Mouse (Mus musculus) spleen, adult 18-20 months (tissue): ENCODE results near the gene Rasal2.
A peak's percentile ranks its signal among the peaks of the same experiment; 100 is the strongest.

Experiments
- DNase-seq, 2 experiments: peaks; one replicate each; pipeline ENCODE4 v3.0.0; 2022; ENCODE audit warnings: mixed read lengths in 2 of 2

Rasal2 gene

DNA sequence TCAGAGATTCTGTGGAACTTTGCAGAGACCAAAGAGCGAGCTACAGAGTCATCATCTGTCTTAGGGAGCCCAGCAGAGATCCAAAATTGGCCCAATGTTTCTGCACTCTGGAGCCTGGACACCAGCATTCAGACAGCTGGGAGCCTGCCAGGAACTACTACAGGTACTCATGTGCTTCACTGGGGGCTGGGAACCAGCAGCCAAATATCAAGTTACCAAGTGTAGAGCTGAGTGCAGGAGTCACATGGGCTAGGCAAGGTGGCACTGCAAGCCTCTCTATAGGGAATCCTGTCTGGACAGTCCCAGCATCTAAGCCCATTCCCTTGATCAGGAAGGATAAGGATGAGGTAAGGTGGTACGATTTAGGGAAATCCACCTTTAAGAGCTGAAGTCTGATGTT, 284.2 kb downstream of the Rasal2 start:
- no peak for DNase-seq

DNA sequence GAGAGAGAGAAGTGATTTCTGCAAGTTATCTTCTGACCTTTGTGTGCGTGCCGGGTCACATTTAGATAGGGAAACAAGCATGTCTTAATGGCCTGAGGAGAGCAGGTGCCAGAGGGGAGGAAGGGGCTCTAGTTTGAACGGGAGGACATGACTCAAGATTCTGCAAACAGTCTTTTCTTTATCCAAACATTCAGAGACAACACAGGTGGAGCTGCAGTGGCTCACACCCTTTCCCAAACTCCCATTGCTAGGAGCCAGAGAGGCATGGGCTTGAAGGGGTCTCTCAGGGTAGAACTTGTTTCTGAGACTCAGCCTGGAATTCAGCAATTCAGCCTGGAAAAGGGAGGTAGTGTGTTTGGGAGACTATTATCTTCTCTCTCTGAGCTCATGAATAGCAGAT, 288.6 kb downstream of the Rasal2 start:
- no peak for DNase-seq

DNA sequence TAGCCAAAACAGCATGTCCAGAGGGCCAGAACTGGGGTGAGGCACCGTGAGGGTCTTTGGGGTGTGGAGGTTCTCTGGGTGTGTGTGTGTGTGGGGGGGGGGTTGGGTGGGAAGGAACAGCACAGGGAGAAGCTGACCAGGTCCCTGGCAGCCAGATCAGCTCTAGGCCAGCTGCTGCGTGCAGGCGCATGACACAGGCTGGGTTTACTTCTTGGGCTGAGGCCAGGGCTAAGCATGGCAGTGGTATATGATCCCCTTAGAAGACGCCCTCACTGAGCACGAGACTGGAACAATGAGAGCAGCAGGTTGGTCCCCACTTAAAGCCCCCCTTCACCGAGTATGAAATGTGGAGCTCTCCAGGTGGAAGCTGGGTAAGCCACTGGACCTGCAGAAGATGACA, 293.2 kb downstream of the Rasal2 start:
- no peak for DNase-seq

DNA sequence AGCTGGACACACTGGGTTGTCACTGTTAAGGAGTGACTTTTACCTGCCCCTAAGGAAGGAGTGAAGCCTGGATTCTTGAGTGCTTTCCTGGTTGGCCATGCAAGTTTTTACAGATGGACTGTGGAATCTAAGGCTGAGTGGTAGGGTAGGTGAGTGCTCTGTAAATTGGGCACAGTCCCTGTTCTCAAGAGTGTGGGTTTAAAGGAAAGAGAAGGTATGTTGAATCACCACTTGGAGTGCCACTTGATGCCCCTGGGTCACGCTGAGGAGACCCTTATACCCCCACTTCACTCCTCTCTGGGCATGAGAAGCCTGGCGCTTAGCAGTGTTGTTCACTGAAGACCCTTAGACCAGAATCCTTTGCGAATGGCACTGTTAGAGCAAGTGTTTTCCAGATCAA, 295.0 kb downstream of the Rasal2 start:
- no peak for DNase-seq

DNA sequence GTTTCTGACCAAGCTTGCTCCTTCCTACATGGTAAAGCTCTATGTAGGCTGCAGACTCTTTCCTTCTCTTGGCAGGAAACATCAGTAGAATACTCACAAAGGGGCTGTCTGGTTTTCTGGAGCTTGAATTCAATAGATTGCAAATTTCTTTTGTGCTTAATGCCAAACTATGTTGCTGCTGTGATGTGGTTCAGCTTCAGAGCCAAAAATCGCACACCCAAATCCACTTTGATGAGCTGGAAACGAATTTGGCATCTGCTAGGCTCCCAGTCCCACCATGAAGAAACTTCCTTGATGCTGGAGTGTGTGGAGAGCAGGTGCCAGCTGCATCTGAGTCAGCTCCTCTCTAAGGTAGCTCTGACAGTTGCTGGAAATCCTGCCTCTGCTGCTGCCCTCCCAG, 297.9 kb downstream of the Rasal2 start:
- no peak for DNase-seq

DNA sequence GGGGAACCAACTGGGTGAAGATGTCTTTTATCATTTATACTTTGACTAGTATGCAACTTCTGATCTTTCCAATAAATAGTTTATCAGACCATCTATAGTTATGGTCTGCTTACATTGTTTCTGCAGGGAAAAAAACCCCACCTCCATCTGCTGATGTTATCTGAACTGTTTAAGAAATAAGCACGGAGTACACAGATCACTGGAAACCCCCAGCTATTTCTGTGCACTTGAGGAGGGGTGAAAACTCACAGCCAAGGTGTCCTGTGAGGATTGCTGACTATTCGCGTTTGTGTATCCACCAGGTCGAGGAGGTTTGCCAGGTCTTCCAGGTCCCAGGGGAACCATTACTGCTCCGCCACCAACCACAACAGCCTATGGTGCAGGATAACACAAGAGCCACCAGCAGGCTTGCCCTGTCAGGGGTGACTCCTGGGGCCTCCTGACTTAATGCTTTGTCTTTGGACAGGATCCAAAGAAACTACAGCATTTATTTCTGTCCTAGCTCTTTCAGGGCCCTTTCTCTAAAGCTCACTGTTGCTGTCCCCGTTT, 302.0 kb downstream of the Rasal2 start:
- no peak for DNase-seq

DNA sequence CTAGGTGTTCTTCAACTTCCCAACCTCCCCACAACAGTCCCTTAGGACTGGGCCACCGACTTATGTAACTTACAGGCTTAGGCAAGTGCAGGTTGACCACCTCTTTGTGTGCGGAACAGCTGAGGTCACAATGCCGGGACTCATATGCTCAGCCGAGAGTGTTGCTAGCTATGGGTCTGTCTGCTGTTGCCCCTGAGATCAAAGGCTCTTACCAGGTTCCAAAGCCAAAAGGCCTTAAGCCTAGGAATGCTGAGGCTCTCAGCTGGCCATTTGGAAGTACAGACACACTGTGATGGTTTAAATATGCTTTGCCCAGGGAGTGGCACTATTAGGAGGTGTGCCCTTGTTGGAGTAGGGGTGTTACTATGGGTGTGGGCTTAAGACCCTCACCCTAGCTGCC, 303.8 kb downstream of the Rasal2 start, which contains the start of gene Tex35:
TSS of gene Tex35 (minus strand) at position 101 of the 400 bp plus-strand sequence.
- DNase-seq: no peak

DNA sequence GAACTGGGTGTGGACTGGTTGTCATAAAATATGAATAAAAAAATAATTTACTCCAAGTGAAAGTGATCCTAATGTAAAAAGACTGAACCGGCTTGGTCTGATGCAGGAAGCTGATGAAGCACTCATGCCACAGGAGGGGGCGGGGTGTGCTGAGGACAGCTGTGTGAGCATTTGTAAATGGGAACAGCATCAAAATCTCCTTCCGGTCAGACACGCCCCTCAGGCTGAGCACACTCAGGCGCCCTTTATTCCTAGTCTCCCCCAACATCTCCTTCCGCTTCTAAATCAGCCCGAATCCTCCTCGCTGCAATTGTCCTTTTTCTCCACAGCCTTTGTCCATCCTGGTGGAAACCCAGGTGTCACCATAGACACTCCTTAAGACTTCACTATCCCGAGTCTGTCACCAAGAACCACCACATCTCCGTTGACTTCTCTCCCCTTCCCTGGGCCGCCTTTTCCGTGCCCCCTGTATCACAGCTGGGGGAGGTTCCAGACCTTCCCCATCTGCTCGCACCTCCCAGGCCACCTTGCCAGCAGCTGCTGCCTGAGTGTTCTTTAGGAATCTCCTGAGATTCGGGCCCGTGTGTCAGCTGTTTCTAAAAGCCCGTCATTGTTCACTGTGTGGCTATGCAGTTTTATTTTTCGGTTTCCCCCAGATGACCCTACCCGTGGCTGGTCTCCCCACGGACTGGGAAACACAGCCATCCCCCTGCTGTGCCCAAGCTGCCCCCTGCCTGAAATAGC, 311.1 kb downstream of the Rasal2 start:
- DNase-seq: no peak

DNA sequence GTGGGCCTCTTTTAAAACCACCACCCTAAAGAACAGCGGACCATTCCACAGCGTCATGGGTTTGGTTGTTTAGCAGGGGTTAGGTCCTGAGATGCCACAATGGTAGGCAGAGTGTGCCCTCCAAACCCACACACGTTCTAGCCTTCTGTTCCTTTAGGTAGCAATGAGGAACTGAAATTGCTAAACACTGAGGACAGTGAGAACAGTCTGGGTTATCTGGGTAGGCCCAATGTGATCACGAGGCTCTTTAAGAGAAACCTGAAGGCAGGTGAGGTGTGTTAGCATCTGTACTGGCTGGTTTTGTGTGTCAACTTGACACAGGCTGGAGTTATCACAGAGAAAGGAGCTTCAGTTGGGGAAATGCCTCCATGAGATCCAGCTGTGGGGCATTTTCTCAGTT, 316.9 kb downstream of the Rasal2 start:
- no peak for DNase-seq

DNA sequence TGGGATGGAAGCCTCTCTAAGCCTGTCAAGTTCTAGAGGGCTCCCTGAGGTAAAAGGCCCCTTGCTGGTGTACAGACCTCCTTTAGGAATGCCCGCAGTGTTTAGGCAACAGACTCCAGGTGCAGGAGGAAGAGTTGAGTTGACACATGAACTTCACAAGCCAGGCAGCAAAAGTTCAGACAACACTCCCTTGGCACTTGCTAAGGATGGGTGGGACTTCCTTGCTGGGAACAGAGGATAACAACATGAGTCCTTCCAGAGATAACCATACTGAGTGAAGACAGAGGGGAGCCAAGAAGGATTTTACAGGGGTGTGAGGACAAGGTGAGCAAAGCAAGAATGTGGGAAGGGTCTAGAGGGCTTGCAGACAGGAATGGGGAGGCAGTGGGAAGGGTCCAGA, 319.8 kb downstream of the Rasal2 start:
- no peak for DNase-seq

DNA sequence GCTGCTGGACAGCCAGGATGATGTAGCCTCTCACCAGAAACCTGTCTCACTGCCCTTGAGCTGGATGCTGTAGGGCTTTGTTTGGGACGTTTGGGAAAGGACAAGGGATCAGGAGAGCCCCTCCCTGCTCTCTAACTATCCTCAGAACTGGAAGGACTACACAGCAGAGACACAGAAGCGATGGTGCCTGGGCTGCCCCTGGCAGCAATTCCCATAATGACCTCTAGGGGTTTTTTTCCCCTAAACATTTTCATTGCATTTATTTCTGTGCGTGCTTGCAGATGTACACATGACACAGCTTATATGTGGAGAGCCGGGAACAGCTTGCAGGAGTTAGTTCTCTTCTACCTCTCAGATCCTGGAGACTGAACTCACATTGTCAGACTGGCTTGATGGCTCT, 320.3 kb downstream of the Rasal2 start:
- no peak for DNase-seq

DNA sequence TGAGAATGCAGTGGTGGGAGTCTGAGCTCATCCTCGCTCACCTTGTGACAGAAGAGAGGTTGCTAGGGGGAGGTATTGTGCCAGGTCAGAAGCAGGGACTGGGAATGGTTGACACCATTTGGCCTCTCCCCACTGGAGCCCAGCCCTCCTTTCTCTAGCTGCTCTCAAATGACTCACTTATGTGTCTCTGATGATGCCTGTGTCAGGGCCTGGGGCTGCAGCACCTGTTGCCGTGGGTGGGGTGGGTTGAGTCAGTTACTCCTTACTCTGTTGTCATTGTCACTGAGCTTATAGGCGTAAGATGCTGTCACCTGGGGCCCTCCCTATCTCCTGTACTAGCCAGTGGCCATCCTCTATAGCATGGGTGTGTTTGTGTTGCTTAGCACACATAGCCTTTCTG, 321.6 kb downstream of the Rasal2 start:
- no peak for DNase-seq

DNA sequence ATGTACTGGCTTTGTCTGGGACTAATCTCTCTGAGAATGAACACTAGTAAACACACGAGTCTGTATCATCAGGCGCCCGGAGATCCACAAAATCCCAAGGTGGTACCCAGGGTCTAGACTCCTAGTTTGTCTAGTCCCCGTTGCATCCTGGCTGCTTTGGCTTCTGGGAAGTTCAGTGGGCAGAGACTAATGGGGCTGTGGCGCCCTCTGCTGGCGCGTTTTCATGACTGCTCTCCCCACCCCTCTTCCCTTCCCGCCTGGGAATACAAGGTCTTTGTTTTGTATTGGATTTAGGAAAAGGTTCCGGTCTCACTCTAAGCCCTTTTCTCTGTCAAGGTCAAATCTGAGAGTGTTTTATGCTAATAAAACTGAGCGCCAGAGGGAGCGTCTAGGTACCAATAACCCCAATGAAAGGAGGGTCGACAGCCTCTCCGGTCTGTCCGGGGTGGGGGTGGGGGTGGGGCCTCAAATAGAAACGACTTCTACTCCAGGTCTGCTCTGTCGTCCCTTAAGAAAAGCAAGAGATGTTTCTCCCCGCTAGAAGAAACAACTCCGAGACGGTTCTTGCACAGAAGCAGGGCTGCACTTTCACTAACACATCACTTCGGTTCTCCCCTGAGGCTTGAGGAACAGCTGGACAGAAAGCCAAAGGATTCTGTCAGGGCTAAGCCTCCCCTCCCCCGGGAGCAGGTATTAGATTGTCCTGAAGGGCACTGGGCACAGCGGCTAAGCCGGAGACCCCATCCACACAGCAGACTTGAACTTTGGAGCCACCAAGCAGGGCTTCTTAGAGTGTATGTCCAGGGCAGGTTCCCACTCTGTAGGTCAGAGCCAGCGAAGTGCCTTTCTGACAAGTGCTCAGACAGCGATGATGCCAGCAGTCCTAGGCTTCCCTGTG, 326.0 kb downstream of the Rasal2 start:
- peak in 1 of 2 experiments; percentile 70 for DNase-seq
